Mouse (Mus musculus) small intestine, adult 2 months (tissue): ENCODE measurements around the gene Arhgap22.

Experiments
- CTCF ChIP-seq: fragments of 200-500 bp; IDR thresholded peaks from 2 replicates; pipeline ENCODE4 v1.5.1; 2012; ENCODE audit warnings: low read depth, mild to moderate bottlenecking, control low read depth, inconsistent platforms, low read length, moderate library complexity, mixed read lengths; ENCODE audit not compliant: insufficient replicate concordance, insufficient read length; ENCODE audit errors: extremely low read depth
- POLR2A ChIP-seq: fragments of 200-500 bp; IDR thresholded peaks from 2 replicates; pipeline ENCODE4 v1.6.1; 2012; ENCODE audit warnings: low read depth, mild to moderate bottlenecking, control low read depth, inconsistent platforms, low read length, moderate library complexity

DNA sequence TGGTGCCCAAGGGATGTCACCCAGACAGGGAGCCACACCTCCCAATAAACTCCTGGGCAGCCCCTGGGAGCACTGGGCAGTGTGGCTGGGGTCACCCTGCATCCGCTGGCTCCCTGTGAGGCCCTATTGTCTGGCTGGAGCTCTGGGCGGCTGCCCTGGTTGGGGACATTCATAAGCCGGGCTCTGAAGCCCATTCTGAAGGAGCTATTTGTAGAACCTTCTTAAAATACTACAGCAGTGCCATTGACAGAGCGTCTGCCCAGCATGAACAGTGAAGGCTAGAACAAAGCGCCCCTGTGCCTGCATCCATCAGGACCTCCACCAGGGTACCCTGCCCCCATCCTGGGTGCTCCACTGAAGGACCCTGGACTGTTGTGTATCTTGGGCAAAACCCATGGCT, 114.5 kb downstream of the Arhgap22 start:
- TF ChIP-seq POLR2A, result no peak
- TF ChIP-seq CTCF, result no peak
